Mouse (Mus musculus): ENCODE data around the gene Gipc2.
A peak's percentile ranks its signal among the peaks of the same experiment; 100 is the strongest.
"Not testable (repeated sequence)": the region's sequence is repeated elsewhere in the genome, so short reads cannot be mapped to it uniquely, and the experiment has no call there.

Gene Gipc2

DNA sequence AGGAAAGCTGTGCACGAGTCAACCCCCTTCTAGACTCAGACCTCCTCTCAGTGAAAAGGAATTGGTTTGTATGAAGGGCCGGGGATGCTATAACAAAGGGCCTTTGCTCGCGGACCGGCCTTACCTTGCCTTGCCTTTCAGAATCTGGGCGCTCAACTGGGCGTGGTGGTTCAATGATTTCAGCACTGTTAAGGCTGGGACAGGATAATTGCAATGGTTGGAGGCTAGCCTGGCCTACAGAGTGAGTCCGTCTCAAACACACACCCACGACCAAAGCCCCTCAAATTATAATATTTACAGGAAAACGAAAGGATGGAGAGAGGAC, at the start of gene Gipc2:
Gene Gipc2, minus strand, starts transcription at position 132 of the 325 bp plus-strand sequence.
- peak in 1 of 2 experiments; percentile 20 for DNase-seq

GRCm38 (mm10) chr3:152213416-152213815, 47.4 kb upstream of the Gipc2 start:
- no peak for DNase-seq

DNA sequence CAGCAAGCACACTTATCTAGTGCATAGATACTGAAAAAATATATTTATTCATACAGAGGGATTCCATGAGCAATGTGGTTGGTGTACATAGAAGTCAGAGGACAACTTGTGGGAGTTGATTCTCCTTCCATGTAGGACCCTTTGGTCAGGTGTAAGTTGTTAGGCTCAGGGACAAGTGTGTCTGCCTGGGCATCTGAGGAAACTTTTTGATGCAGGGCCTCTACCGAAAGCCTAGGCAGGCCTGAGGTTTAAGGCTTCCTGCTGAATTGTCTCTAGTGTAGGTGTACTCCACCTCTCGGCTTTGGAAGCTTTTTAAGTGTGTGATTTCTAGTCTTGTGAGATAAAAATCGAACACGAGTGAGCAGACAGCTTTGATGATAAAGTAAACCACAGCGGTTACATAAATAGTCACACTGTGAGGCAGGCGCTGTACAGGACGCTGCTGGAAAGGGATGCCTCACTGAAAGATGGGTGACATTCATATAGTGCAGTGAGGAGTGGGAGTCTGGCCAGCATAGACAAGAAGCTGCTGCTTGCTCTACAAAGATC, 45.8 kb upstream of the Gipc2 start:
- no peak for DNase-seq

DNA sequence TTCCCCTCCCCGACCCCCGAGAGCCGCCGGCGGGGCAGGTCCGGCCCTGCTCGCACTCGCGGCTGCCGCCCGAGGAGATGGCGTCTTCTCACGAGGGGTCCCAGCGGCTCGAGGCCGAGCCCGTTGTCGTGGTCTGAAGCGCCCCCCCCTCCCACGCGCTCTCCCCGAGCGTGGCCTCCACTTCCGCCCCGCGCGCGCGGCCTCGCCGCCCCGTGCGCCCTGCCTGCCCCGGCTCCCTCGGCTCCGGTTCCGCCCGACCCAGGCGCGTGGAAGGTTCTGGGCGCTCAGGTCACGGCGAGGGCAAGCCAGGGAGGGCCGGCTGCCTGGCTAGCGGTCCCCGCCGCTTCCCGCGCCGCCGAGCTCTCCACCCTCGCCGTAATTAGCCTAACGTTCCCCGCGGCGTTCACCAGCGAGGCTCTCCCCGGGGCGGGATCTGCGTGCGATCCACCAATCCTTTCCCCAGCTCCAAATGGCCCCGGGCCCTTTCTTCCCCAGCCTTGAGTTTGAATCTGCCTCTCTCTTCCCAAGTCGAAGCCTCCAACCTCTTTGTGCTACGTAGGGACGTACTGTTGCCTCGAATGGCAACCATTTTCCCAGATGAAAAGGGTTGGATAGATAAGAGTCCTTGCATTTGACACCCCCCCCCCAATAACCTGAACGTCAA, 44.8 kb upstream of the Gipc2 start:
- peak; percentile 65 to 67 for DNase-seq

DNA sequence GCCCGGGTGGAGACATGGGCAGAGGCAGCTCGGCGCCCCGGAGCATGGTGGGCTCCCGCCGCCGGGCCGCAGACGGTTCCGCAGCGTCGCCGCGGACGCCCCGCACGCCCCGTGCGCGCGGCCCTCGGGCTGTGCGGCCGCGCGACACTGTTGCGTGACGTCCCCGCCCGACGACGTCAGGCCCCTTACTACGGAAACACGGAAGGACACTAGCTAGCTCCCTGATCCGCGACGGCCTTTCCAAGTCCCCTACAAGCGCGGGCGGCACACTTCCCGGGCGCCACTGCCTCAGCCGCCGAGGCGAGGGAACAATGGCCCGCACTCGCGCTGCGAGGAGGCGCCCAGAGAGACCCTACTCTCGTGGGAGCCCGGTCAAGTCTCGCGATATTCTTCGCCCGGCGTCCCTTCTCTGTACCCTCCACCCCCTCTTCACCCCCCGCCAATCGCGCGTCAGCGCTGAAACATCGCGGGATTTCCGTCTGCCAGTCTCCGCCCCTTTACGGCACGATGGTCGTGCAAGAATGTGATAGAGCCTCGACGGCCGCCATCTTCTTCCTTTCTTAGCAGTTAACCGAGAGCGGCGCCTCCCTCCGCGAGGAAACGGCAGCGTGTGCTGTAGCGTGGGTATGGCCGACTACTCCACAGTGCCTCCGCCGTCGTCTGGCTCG, 44.1 kb upstream of the Gipc2 start, which contains the start of the genes Dnajb4 and Fubp1:
Gene Dnajb4, minus strand, starts transcription at position 336 of the 668 bp plus-strand sequence.
Gene Fubp1, plus strand, starts transcription at position 456 of the 668 bp plus-strand sequence.
- DNase-seq, result peak; percentile 100

- DNase-seq, result peak; percentile 47 to 57
Observed at GRCm38 (mm10) chr3:152209177-152209966, 43.3 kb upstream of the Gipc2 start.

- no peak for DNase-seq
Observed at GRCm38 (mm10) chr3:152208096-152208885, 42.3 kb upstream of the Gipc2 start.

DNA sequence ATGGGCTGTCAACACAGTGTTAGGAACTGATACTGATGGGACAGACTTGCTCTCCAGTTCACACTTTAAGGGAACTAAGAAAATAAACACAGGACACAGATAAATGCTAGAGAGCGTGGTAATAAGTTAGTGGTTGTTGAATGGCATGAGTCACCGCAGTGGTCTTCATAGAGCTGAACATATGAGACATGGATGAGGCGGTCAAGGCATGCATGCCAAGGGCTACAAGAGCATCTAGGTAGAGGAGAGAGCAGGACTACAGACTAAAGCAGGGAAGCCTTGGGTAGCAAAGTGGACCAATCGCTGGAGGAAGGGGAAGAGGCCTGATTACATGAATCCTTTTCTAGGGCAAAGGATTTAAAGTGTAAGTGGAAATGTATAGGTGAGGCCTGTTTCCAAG, 41.1 kb upstream of the Gipc2 start:
- no peak for DNase-seq

DNA sequence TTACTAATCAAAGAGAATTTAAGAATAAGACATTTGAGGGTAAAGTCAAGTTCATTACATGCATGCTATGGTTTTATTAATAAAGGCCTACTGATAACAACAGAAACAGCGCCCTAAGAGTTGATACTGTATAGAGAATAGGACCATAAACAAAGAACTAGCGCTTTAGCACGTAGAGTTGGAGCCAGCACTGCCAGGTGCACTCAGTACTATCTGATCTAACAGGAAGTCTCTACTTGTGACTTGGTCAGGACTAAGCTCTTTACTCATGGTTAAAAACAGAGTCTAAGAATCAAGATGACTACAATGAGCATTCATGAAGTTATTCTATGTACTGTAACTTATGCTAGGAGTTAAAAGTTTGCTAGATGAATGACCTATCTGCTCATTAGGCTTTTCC, 38.5 kb upstream of the Gipc2 start:
- no peak for DNase-seq

DNA sequence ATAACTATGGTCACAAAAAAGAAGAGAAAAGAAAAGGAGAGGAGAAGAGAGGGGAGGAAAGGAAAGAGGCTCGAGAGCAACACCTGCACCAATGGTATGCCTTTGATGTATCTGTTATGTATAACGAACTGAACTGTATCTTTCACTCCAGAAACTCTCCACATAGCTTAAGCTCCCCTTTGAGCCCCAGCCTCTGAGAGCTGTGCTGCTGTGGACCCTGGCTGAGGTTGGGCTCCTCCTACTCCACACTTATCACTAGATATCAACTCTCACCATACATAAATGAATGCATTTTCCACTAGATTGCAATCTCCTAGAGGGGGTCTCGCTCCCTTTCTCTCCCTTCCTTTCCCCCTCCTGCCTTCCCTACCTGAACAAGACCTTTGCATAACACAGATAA, 38.0 kb upstream of the Gipc2 start:
- DNase-seq, result no peak

- no peak for DNase-seq
Observed at GRCm38 (mm10) chr3:152203411-152203810, 37.4 kb upstream of the Gipc2 start.

DNA sequence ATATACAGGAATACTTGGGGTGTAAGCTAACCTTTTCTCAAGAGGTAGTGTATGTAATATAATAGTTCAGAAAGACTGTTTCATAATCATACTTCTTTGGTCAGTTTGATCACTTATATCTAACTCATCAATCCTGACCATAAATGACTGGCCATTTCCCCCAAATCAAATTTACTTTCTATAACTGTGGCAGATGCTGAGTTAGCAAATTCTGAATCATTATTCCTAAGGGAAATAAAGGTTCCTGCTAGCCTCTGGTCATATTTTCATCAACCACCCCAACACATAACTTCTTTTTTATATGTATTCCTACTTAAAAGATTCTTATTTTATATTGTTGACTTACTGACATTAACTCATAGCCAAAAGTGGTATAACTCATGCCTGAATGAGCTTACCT, 36.9 kb upstream of the Gipc2 start:
- no peak for DNase-seq

GRCm38 (mm10) chr3:152201651-152202050, 35.6 kb upstream of the Gipc2 start:
- no peak for DNase-seq

DNA sequence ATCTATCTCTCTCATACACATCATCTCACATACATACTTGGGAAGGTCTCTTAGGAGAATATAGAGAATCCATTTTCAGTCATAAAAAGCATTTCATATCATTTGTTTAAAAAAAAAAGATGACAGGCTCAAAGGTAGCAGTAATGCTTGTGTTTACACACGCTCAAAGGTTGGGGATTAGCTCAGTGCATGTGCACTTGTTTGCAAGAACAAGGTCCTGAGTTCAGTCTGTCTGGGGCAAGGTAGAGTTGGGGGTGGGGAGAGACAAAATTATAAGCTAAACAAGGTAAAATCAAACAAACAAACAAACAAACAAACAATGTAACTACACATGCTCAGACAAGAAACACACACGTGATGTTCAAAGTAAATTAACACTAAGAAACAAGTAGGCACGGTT, 35.2 kb upstream of the Gipc2 start:
- no peak for DNase-seq

DNA sequence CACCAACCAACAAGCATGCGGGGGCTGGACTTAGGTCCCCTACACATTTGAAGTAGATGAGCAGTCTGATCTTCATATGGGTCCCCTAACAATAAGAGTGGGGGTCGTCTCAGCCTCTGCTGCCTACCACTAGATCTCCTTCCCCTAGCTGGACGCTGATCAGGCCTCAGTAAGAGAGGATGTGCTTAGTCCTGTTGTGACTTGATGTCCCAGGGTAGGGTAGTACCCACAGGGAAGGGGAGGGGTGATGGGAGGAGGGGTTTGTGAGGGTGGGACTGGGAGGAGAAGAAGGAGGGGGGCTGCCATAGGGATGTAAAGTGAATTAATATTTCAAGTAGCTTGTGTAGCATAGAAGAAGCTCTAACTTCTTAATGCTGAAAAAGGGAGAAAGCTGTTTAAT, 33.1 kb upstream of the Gipc2 start:
- no peak for DNase-seq

DNA sequence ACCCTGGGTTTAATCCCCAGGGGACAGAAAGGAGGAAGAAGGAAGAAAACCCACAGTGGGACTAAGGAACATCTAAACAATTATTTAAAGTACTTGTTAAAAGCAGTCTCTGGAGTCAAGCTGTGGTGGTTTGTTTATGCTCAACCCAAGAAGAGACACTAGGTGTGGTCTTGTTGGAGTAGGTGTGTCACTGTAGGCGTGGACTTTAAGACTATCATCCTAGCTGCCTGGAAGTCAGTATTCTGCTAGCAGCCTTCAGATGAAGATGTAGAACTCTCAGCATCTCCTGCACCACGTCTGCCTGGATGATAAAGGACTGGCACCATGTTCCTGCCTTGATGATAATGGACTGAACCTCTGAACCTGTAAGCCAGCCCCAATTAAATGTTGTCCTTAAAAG, 31.2 kb upstream of the Gipc2 start:
- DNase-seq, result not testable (repeated sequence)

DNA sequence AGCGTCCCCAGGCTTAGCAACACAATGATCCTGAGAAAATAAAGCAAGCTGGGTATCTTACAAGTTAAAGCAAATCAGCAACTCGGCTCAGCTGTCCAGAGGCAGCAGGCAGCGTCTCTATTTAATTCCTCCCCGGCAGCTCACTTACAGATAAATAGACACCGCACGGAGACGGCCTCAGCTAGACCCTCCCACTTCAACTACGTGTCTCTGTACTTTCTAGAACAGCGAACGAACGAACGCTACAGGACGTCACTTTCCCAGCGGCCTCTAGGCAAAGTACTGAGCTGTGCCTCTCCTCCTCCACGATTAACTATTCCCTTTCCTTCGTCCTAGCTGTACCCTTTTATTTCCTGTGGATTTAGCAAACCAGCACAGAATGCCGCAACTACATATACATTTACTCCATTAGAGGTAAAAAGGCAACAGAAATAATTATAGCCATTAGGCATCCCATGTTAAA, 27.6 kb upstream of the Gipc2 start:
- DNase-seq, result peak; percentile 91 to 93

DNA sequence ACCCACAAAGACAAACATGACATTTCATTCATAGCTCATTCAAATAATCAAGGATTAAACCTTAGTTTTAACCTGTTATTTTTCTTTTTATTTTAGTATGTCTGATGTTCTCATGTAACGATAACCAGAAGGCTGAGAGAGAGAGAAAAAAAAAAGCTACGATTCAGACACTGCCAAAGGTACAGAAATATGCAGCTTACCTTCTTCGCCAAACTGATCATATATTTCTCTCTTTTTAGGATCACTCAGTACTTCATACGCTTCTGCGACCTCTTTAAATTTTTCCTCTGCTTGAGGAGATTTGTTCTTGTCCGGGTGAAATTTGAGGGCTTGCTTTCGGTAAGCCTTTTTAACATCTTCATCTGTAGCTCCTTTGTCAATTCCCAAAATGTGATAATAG, 27.1 kb upstream of the Gipc2 start:
- DNase-seq, result no peak

GRCm38 (mm10) chr3:152192238-152192931, 26.4 kb upstream of the Gipc2 start:
- no peak for DNase-seq

DNA sequence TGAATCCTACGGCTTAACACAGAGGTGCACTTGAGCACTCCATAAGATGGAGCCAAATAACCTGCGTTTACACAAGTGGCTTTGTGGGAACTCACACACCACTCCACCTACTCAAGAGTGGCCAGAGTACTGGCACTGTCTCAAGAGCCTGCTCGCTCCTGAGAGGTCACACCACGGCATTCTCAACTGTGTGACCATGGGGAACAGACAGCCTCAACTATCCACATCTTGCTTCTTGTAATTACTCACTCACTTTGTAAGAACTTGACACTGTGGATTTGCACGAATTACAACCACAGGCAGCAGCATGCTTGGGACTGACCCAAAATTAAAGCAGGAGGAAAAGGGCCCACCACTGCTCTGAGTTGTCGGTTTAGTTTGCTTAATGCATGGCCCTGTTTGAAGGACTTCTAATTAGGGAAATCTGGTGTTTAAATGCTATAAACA, 25.8 kb upstream of the Gipc2 start:
- DNase-seq, result peak; percentile 90 to 93

DNA sequence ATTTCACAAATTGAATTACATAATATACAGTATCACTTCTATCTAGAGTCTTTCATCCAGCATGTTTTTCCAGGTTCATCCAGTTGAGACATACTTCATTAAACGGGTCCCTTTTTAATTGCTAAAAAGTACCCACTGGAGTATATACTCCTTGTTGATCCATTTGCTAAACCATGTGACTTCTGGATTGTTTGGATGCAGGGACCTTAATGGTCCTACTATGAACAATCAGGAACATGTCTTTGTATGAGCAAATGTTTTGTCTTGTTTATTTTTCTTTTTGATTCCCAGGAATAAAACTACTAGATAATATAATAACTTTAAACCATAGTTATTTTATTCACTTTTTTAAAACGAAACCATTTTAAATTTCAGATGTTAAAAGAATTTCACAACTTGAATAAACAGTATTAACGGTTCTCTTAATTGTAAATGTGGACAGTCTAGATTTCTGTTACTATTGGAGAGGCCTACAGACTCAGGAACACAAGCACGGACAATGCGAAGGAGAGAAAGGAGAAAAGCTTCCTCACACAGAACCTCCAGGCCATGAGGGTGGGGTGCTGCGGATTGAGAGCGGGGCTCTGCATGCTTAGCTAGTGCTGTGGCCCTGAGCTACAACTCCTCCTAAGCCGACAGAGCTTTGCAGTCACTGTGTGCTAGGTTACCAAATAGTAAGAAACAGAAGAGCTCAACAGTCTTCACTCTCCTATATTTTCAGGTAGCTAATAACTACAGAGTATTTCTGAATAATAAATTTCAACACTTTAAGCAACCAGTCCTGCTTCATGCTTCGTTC, 24.8 kb upstream of the Gipc2 start:
- no peak for DNase-seq
